Mouse (Mus musculus) limb, embryonic 12.5 days (tissue): ENCODE results near the gene Slc2a9. TPM values are rescaled to one million over a fixed set of nuclear protein-coding genes. Genes with fewer than 3 reads are reported as not detected.

Source experiments
- ATAC-seq: fragments of 200-750 bp; cut with Nextera tagmentation; 2 replicates; pipeline ENCODE4 v1.8.0; 2017; ENCODE audit warnings: low read depth, moderate TSS enrichment; ENCODE audit not compliant: insufficient number of reproducible peaks, insufficient read depth, low FRiP score, low TSS enrichment
- H3K27ac ChIP-seq: fragments of 300-500 bp; sonication (generic); 2 replicates; pipeline ENCODE4 v1.5.1; 2016; ENCODE audit warnings: mild to moderate bottlenecking, moderate library complexity
- H3K27me3 ChIP-seq: fragments of 300-500 bp; sonication (generic); 2 replicates; pipeline ENCODE4 v1.6.1; 2016; ENCODE audit warnings: mild to moderate bottlenecking, moderate library complexity
- H3K36me3 ChIP-seq: fragments of 300-500 bp; sonication (generic); 2 replicates; pipeline ENCODE4 v1.6.1; 2016; ENCODE audit warnings: mild to moderate bottlenecking, moderate library complexity
- H3K4me1 ChIP-seq: fragments of 300-500 bp; sonication (generic); replicated peaks from 2 replicates; pipeline ENCODE4 v1.6.1; 2016
- H3K4me2 ChIP-seq: fragments of 300-500 bp; sonication (generic); 2 replicates; pipeline ENCODE4 v1.6.1; 2016; ENCODE audit warnings: mild to moderate bottlenecking, moderate library complexity
- H3K4me3 ChIP-seq: fragments of 300-500 bp; sonication (generic); replicated peaks from 2 replicates; pipeline ENCODE4 v1.5.1; 2016; ENCODE audit warnings: mild to moderate bottlenecking
- H3K9ac ChIP-seq: fragments of 300-500 bp; sonication (generic); replicated peaks from 2 replicates; pipeline ENCODE4 v1.6.1; 2016; ENCODE audit warnings: mild to moderate bottlenecking, moderate library complexity
- H3K9me3 ChIP-seq: fragments of 300-500 bp; sonication (generic); 2 replicates; pipeline ENCODE4 v1.6.1; 2016; ENCODE audit warnings: mild to moderate bottlenecking, moderate library complexity
- WGBS: fragments of 180-500 bp; shearing (Covaris S2); methylation state at CpG from one replicate; pipeline ENCODE4 v1.1.7; 2016; 5-methylcytosine and 5-hydroxymethylcytosine counted together
- polyA plus RNA-seq: library from polyadenylated mRNA; unstranded; fragments of >200 nt; fragmentation: Nextera tagmentation; extraction: Ambion mirVana; gene quantifications from 2 replicates; pipeline ENCODE4 v1.2.1, GENCODE M21; 2016

The Slc2a9 gene
- polyA plus RNA-seq, 1 experiment from 2014 or later, result 0.69 TPM

- 39% methylated on average over 2 of the region's 2 CpGs for WGBS
- Histone ChIP-seq H3K4me3 (no peak overlapping the region), H3K4me2 (no peak overlapping the region), H3K9ac (no peak overlapping the region), H3K27ac (no peak overlapping the region), H3K36me3 (no peaks in the 10 kb centered on the region), H3K27me3 (peaks cover 11% of the 10 kb centered on the region; the same call in 1 of the 2 replicates), H3K4me1 (peaks cover 26% of the 10 kb centered on the region), H3K9me3 (no peaks in the 10 kb centered on the region)
- no peak for ATAC-seq
These were observed 137.4 kb downstream of the Slc2a9 start for GRCm38 (mm10) chr5:38365521-38365920.

GRCm38 (mm10) chr5:38364396-38364795 lies 138.5 kb downstream of the Slc2a9 start:
- H3K36me3 ChIP-seq, result no peaks in the 10 kb centered on the region
- WGBS, result 84% methylated on average over 5 of the region's 5 CpGs
- no peak overlapping the region for H3K4me2 ChIP-seq
- no peak for ATAC-seq
- no peaks in the 10 kb centered on the region for H3K9me3 ChIP-seq
- no peak overlapping the region for H3K27ac ChIP-seq
- peaks cover 11% of the 10 kb centered on the region; the same call in 1 of the 2 replicates for H3K27me3 ChIP-seq
- H3K4me1 ChIP-seq, result peaks cover 26% of the 10 kb centered on the region
- H3K9ac ChIP-seq, result no peak overlapping the region
- no peak overlapping the region for H3K4me3 ChIP-seq

GRCm38 (mm10) chr5:38359716-38360115 lies 143.2 kb downstream of the Slc2a9 start:
- ATAC-seq, result no peak
- no peak overlapping the region for H3K4me2 ChIP-seq
- H3K27ac ChIP-seq, result no peak overlapping the region
- no peak overlapping the region for H3K9ac ChIP-seq
- H3K9me3 ChIP-seq, result no peaks in the 10 kb centered on the region
- 0 out of 2 replicates have a peak, but pooled peaks cover 7% of the 10 kb centered on the region for H3K4me1 ChIP-seq
- no peak overlapping the region for H3K4me3 ChIP-seq
- no peaks in the 10 kb centered on the region for H3K27me3 ChIP-seq
- no peaks in the 10 kb centered on the region for H3K36me3 ChIP-seq
- 77% methylated on average over 2 of the region's 2 CpGs for WGBS

- no peaks in the 10 kb centered on the region for H3K9me3 ChIP-seq
- H3K9ac ChIP-seq, result no peak overlapping the region
- H3K27ac ChIP-seq, result no peak overlapping the region
- WGBS, result 75% methylated on average over 3 of the region's 3 CpGs
- H3K4me3 ChIP-seq, result no peak overlapping the region
- H3K4me2 ChIP-seq, result no peak overlapping the region
- no peak for ATAC-seq
- H3K4me1 ChIP-seq, result 0 out of 2 replicates have a peak, but pooled peaks cover 7% of the 10 kb centered on the region
- 0 out of 2 replicates have a peak, but pooled peaks cover 3% of the 10 kb centered on the region for H3K27me3 ChIP-seq
- no peaks in the 10 kb centered on the region for H3K36me3 ChIP-seq
These were observed 146.0 kb downstream of the Slc2a9 start for GRCm38 (mm10) chr5:38356927-38357326.

GRCm38 (mm10) chr5:38350351-38350929 lies 152.5 kb downstream of the Slc2a9 start:
- H3K27ac ChIP-seq, result no peak overlapping the region
- WGBS, result 57% methylated on average over 5 of the region's 5 CpGs

GRCm38 (mm10) chr5:38346646-38347432 lies 156.1 kb downstream of the Slc2a9 start:
- H3K4me1 ChIP-seq, result 0 out of 2 replicates have a peak, but pooled peaks cover 2% of the 10 kb centered on the region
- H3K9me3 ChIP-seq, result no peaks in the 10 kb centered on the region
- no peak overlapping the region for H3K4me3 ChIP-seq
- WGBS, result 33% methylated on average over 10 of the region's 10 CpGs
- no peak overlapping the region for H3K27ac ChIP-seq
- no peak for ATAC-seq
- H3K36me3 ChIP-seq, result no peaks in the 10 kb centered on the region
- H3K4me2 ChIP-seq, result no peak overlapping the region
- H3K27me3 ChIP-seq, result no peaks in the 10 kb centered on the region
- H3K9ac ChIP-seq, result no peak overlapping the region

More at GRCm38 (mm10) chr5:38350351-38350929, 152.5 kb downstream of the Slc2a9 start:
- H3K9me3 ChIP-seq, result no peaks in the 10 kb centered on the region
- no peak overlapping the region for H3K9ac ChIP-seq
- no peak for ATAC-seq
- no peak overlapping the region for H3K4me3 ChIP-seq
- H3K27me3 ChIP-seq, result 0 out of 2 replicates have a peak, but pooled peaks cover 3% of the 10 kb centered on the region
- H3K4me2 ChIP-seq, result no peak overlapping the region
- H3K4me1 ChIP-seq, result 0 out of 2 replicates have a peak, but pooled peaks cover 2% of the 10 kb centered on the region
- no peaks in the 10 kb centered on the region for H3K36me3 ChIP-seq

- Histone ChIP-seq H3K9ac (no peak overlapping the region), H3K27me3 (no peaks in the 10 kb centered on the region), H3K4me3 (no peak overlapping the region), H3K4me2 (no peak overlapping the region), H3K36me3 (no peaks in the 10 kb centered on the region), H3K4me1 (0 out of 2 replicates have a peak, but pooled peaks cover 2% of the 10 kb centered on the region), H3K27ac (no peak overlapping the region), H3K9me3 (no peaks in the 10 kb centered on the region)
- no peak for ATAC-seq
- WGBS, result 83% methylated on average over 3 of the region's 3 CpGs
These were observed 159.8 kb downstream of the Slc2a9 start for GRCm38 (mm10) chr5:38343101-38343500.

GRCm38 (mm10) chr5:38334582-38334981 lies 168.4 kb downstream of the Slc2a9 start:
- no peaks in the 10 kb centered on the region for H3K9me3 ChIP-seq
- H3K27ac ChIP-seq, result no peak overlapping the region
- H3K27me3 ChIP-seq, result no peaks in the 10 kb centered on the region
- no peak overlapping the region for H3K9ac ChIP-seq
- 24% methylated on average over 1 of the region's 1 CpGs for WGBS
- no peaks in the 10 kb centered on the region for H3K36me3 ChIP-seq
- no peaks in the 10 kb centered on the region for H3K4me1 ChIP-seq
- H3K4me2 ChIP-seq, result no peak overlapping the region
- no peak for ATAC-seq
- H3K4me3 ChIP-seq, result no peak overlapping the region

- H3K27ac ChIP-seq, result no peak overlapping the region
- no peaks in the 10 kb centered on the region for H3K27me3 ChIP-seq
- WGBS, result 71% methylated on average over 4 of the region's 4 CpGs
- no peak overlapping the region for H3K4me2 ChIP-seq
- H3K36me3 ChIP-seq, result no peaks in the 10 kb centered on the region
- H3K4me3 ChIP-seq, result no peak overlapping the region
- peaks cover 5% of the 10 kb centered on the region; the same call in 1 of the 2 replicates for H3K9me3 ChIP-seq
- no peak overlapping the region for H3K9ac ChIP-seq
- H3K4me1 ChIP-seq, result no peaks in the 10 kb centered on the region
- ATAC-seq, result no peak
These were observed 169.6 kb downstream of the Slc2a9 start for GRCm38 (mm10) chr5:38333381-38333780.

GRCm38 (mm10) chr5:38318966-38319786 lies 183.8 kb downstream of the Slc2a9 start, which contains the start of gene Drd5:
TSS of gene Drd5 (plus strand) at chr5:38319367.
- Histone ChIP-seq H3K9me3 (no peaks in the 10 kb centered on the region), H3K36me3 (no peaks in the 10 kb centered on the region), H3K27ac (no peak within 1 kb of the TSS), H3K4me2 (peak within 1 kb of the TSS; percentile 84), H3K4me1 (peaks cover 5% of the 10 kb centered on the region), H3K4me3 (peak within 1 kb of the TSS; percentile 48), H3K9ac (peak within 1 kb of the TSS; percentile 59), H3K27me3 (peaks cover 71% of the 10 kb centered on the region)
- 2% methylated on average over 67 of the region's 67 CpGs for WGBS
- 0 out of 2 replicates have a peak, but pooled peaks have one; percentile 20 for ATAC-seq

GRCm38 (mm10) chr5:38309795-38310194 lies 193.1 kb downstream of the Slc2a9 start:
- H3K27ac ChIP-seq, result no peak overlapping the region
- no peak overlapping the region for H3K4me2 ChIP-seq
- H3K36me3 ChIP-seq, result no peaks in the 10 kb centered on the region
- H3K9ac ChIP-seq, result no peak overlapping the region
- H3K4me3 ChIP-seq, result no peak overlapping the region
- H3K27me3 ChIP-seq, result peaks cover 9% of the 10 kb centered on the region; the same call in 1 of the 2 replicates
- no peaks in the 10 kb centered on the region for H3K4me1 ChIP-seq
- no peak for ATAC-seq
- H3K9me3 ChIP-seq, result no peaks in the 10 kb centered on the region
- WGBS, result 67% methylated on average over 3 of the region's 3 CpGs
